Mouse (Mus musculus) kidney, adult 2 months (tissue): ENCODE measurements around the gene Nebl.

Source experiments
- CTCF ChIP-seq: fragments of 200-500 bp; conservative IDR thresholded peaks from 2 replicates; pipeline ENCODE4 v1.5.1; 2011; ENCODE audit warnings: low read depth, mild to moderate bottlenecking, control low read depth, low read length, moderate library complexity, mixed read lengths; ENCODE audit not compliant: insufficient read depth, insufficient read length
- POLR2A ChIP-seq: fragments of 200-500 bp; IDR thresholded peaks from one replicate; pipeline ENCODE4 v1.6.1; 2011; ENCODE audit warnings: low read depth, low read length, control low read depth

DNA sequence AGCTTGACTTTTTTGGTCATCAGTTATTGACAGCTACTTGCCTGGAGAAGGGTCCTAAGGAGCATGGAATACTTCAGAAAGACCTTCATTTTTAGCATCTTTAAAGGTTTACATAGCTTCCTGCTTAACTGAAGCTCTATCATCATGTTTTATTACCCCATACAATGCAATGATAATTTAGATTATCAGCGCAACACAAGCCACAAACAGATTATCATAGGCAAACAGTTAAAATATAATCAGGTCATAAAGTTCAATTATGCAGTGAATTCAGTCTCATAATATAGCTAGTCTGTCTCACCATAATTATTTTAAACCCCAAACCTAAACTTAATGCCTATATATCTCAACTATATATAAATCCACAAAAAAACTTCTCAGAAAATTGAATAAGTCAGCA is 386.6 kb downstream of the Nebl start:
- TF ChIP-seq POLR2A (no peak), CTCF (no peak)
